Mouse (Mus musculus) NIH3T3 (cell line): ENCODE results near the gene Cars.
"Not testable (repeated sequence)": the region's sequence is repeated elsewhere in the genome, so short reads cannot be mapped to it uniquely, and the experiment has no call there.

Source experiments
- DNase-seq: peaks from one replicate; pipeline ENCODE4 v3.0.0-alpha.2; 2012; ENCODE audit warnings: low read depth

Gene Cars

GRCm38 (mm10) chr7:143599428-143600230 lies at the start of gene Cars:
Gene Cars, minus strand, starts transcription at chr7:143600090.
- DNase-seq, result peak; percentile 96

DNA sequence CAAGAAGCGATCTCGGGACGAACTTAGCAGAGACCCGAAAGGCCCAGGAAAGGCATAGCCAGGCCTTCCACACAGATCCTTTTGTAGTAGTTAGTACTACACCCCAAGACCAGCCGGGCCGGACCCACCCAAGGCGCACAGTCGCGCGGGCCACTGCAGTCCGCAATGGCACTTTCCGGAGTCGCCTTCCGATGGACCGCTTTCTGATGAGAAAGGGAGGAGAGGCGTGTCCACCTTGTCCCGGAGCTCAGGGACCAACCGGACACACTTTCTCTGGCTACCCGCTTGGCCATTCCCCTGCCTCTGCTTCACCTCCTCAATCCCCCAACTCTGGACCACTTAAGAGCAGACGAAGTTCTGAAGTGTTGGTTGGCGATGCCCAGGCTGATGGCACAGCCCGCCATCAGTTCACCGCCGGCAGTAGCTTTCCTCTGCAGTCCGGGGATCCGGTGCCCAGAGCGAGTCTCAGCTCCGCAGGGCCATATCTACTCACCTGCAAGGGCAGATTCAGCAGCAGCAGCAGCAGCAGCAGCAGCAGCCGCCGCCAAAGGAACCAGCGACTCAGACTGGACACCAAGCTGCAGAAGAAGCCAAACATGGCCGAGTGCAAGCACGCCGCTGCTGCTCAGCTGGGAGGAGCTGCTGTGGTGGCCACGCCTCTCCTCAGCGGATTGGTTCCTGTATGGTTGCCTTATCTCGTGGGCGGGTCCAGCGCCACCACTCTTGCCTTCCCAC lies 49.3 kb upstream of the Cars start, which contains the start of gene Tnfrsf22:
Gene Tnfrsf22 (minus strand): TSS at position 628 of the 735 bp plus-strand sequence.
- DNase-seq, result peak; percentile 90

DNA sequence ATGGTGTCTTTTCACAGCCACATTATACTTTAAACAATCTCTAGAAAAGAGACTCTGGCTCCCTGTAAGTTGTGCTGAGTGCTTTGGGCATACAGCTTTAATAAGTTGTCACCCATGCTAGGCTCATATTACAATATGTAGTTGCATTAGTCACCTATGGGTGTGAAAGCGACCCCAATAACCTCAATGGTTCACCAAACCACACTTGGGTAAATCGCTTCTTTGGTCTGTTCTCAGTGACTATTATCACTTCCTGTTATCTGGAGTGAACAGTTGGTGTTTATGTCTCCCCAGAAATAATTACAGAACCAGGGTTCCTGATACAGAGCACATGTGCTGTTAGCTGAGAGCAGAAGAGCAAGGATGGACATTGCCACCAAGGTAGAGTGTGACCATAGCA lies 44.1 kb upstream of the Cars start:
- DNase-seq, result not testable (repeated sequence)

DNA sequence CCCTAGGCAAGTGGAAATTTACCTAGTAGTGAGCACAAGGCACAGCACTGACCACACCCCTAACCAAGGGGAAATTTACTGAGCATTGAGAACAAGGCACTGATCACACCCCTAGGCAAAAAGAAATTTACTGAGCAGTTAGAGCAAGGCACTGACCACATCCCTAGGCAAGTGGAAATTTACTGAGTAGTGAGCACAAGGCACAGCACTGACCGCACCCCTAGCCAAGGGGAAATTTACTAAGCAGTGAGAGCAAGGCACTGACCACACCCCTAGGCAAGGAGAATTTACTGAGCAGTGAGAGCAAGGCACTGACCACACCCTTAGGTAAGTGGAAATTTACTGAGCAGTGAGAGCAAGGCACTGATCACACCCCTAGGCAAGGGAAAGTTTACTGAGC lies 36.8 kb upstream of the Cars start:
- no peak for DNase-seq

- DNase-seq, result peak; percentile 61
Measured at GRCm38 (mm10) chr7:143631503-143631902, 31.6 kb upstream of the Cars start.

- DNase-seq, result peak; percentile 34
Measured at GRCm38 (mm10) chr7:143629501-143629900, 29.6 kb upstream of the Cars start.

DNA sequence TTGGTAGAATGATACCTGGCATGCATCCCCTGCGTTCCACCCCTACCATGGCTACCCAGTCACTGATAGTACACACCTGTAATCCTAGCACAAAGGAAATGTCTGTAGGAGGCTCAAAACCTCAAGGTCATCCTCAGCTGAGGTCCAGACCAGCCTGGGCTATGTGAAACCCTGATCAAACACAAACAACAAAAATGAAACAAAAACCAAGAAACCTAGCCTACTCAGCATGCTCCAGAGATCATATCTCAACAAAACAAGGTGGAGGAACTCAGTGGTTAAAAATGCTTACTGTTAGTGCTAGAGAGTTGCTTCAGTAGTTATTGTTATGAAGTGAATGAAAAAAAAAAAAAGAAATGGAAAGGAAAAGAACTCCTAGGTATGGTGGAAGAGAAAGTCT lies 28.6 kb upstream of the Cars start, which contains the start of gene Tnfrsf26:
Gene Tnfrsf26 (minus strand): TSS at position 183 of the 400 bp plus-strand sequence.
- DNase-seq, result no peak

DNA sequence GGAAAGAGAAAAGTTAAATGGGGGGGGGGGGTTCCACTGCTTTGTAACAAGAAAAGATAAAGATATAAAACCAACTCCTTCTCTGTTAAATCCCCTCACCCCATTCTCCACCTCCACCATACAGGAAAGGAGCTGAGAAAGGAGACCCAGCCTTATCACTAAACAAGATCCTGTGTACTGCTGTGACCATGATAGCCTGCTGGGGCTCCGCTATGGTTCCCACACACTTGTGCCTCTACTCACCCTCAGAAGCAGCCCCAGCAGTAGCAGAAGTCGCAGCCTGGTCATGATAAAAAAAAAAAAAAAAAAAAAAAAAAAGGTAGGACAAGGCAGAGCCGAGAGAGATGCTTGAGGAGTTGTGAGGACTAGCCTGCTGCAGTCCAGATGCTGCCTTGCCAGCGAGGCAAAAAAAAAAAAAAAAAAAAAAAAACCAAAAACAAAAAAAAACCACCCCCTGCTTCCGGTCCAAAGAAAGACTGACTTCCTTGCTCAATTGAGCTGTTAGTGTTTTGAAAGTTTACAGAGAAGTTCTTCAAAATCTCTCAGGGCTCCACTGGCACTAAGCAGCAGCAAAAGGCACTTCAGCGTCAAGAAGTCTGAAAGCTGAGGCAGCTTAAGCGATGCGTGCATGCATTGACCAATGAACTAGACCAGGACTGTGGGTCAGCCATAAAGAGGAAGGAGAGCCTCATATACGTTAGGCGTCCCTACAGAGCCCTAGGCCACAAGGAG lies 27.8 kb upstream of the Cars start:
- DNase-seq, result no peak

DNA sequence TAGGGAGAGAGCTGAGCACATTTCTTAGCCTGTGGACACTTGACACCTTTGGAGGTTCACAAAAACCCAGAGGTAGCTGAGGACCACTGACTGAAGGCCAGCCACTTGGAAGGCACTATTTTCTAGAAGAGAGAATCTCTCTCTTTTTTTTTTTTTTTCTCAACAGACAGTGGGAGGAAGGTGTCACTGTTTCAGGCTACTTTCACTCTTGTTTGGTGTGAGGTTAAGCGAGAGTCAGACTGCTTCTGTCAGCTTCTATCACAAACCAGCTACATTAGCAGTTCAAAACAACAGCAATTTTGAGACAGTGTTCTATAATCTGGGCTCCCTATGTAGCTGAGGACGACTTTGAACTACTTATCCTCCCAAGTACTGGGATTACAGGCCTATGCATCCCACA lies 26.3 kb upstream of the Cars start:
- no peak for DNase-seq

DNA sequence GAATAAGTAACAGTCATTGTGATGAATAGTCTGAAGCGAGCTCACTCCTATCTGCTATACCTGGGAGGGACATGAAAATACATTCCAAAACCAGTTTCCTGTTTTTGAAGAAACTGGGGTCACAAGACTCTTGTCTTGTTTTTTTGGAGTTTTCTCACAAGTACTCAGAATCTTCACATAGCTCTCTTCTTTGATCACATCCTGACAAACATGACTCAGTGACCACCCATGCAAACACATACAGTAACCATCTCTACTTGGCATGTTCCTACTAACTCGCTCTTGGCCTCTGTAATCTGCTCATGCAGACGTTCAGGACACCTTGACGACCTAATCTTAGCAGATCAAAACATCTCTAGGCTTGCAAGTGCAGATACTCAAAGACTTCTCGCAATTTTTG lies 25.3 kb upstream of the Cars start:
- peak; percentile 29 for DNase-seq

DNA sequence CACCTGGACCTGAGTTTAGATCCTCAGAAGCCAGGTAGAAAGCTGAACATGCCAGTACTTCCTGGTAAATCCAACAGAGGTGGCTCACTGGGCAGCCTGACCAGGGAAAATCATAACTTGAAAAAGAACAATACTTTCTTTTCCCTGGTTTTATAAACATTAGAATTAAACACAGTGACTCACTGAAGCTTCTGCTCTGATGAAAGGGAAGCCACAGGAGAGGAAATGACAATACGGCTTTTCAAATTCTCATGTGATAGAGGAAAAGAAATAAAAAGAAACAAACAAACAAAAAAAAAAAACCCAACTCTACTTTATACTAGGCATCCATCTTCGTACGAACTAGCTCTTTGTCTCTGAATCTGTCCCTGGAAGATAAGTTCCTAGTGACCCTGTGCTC lies 24.7 kb upstream of the Cars start:
- no peak for DNase-seq

GRCm38 (mm10) chr7:143620951-143621350 lies 21.1 kb upstream of the Cars start:
- no peak for DNase-seq

GRCm38 (mm10) chr7:143614404-143615135 lies 14.7 kb upstream of the Cars start:
- no peak for DNase-seq

GRCm38 (mm10) chr7:143612215-143612614 lies 12.3 kb upstream of the Cars start:
- DNase-seq, result peak; percentile 21

- DNase-seq, result no peak
Measured at GRCm38 (mm10) chr7:143605321-143605720, 5.4 kb upstream of the Cars start.

- DNase-seq, result no peak
Measured at GRCm38 (mm10) chr7:143604889-143605288, 5.0 kb upstream of the Cars start.

DNA sequence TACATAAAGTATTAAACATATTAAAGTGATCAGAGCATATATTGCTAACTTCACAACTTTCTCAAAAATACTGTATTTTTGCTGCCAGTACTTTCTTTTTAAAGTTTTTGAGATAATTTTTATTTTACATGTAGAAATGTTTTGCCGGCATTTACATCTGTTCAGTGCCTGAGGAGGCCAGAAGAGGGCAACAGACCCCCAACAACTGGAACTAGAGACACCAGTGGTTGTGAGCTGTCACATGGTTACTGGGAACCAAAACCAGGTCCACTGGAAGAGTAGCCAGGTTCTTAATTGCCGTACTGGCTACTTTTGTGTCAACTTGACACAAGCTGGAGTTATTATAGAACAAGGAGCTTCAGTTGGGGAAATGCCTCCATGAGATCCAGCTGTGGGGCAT lies 1.8 kb upstream of the Cars start:
- DNase-seq, result peak; percentile 27

- no peak for DNase-seq
Measured at GRCm38 (mm10) chr7:143600231-143600740, 396 bp upstream of the Cars start.

- DNase-seq, result no peak
Measured at GRCm38 (mm10) chr7:143594865-143595264, 5.0 kb downstream of the Cars start.

- no peak for DNase-seq
Measured at GRCm38 (mm10) chr7:143592255-143592654, 7.6 kb downstream of the Cars start.

GRCm38 (mm10) chr7:143588006-143588405 lies 11.9 kb downstream of the Cars start:
- DNase-seq, result no peak

DNA sequence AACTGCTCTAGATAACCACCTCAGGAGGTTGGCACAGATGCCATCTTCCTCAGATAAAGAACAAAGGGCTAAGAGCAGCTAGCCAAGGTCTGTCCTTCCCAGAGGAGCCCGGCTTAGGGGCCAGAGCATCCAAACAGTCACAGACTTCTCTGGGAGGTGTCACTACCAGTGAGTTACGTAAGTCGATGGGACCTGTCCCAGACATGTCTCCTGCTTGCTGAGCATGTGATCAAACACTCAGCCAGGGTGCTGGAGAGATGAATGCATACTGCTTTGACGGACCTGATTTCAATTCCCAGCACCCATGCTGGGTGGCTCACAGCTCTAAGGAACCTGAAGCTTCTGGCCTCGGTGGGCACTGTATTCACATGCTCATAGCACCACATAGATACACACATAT lies 12.3 kb downstream of the Cars start:
- DNase-seq, result no peak
